Mouse (Mus musculus): ENCODE results near the gene Gpkow. TPM values are rescaled to one million over a fixed set of nuclear protein-coding genes. Genes with fewer than 3 reads are reported as not detected.

The Gpkow gene
- polyA plus RNA-seq, 1 experiment from 2014 or later, result 43.2 TPM

DNA sequence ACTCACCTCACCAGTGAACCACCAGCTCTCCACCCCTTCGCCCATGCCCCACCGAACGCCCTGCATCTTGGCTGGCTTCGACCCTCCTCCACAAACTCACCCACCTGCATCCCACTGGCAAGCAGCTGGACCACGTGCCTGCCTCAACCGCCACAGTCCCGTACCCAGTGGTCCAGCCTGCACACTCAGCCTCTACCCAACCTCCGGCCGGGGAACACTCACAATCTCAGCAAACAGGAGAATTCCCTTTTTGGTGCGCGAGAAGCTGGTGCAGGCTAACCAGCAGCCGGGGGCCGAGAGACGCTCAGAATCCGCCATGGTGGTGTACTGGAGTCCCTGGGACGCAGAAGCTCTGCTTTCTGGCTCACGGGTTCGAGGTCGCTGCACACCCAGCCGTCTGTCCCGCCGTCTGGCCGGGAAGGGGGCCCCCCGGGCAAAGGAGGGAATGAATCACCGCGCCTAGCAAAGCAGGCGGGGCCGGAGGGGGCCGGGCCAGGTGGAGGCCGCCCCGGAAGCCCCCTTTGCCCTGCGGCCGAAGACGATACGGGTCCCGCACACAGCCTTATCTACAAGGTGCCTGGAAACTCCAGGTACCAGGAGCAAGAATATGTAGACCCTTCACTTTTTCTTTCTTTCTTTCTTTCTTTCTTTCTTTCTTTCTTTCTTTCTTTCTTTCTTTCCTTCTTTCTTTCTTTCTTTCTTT is 25.9 kb upstream of the Gpkow start, which contains the start of gene Plp2:
Plp2 (minus strand) TSS at position 470 of the 703 bp plus-strand sequence.
- 22% methylated on average over 29 of the region's 36 CpGs for WGBS
- ATAC-seq (ENCODE audit: insufficient number of reproducible peaks, insufficient read depth, low FRiP score, low TSS enrichment, low read depth), result peak; percentile 34; the same call in 1 of the 2 replicates
- H3K4me2 ChIP-seq, result peak within 1 kb of the TSS; percentile 57
- 0 out of 2 replicates have a peak, but pooled peaks cover 4% of the 10 kb centered on the region for H3K9me3 ChIP-seq
- H3K4me3 ChIP-seq (replicated peaks), result peak within 1 kb of the TSS; percentile 48
- H3K36me3 ChIP-seq, result peaks cover 15% of the 10 kb centered on the region; the same call in 1 of the 2 replicates
- 0 out of 2 replicates have a peak, but pooled peaks cover 14% of the 10 kb centered on the region for H3K4me1 ChIP-seq (replicated peaks)
- H3K27me3 ChIP-seq, result no peaks in the 10 kb centered on the region
- H3K27ac ChIP-seq, result peak within 1 kb of the TSS; percentile 72
- peak within 1 kb of the TSS; percentile 48 for H3K9ac ChIP-seq (replicated peaks)

DNA sequence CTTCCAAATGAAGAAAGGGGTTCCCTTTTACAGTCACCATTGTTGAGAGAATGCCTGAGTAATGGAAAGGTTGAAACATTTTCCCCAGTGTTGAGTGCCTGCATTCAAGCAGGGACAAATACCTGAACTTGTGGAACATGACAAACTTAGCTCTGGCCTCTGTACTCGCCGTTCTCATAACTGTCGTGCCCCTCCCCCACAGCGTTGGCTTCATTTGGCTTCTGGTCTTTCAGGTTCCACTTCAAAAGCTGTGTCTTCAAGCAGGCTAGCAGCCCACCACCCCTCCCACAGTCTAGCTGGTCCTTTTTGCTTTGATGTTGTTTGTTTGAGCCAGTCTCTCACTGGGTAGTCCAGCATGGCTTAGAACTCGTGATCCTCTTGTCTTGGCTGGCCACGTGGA is 24.2 kb upstream of the Gpkow start:
- no peak overlapping the region for H3K27ac ChIP-seq
- H3K9me3 ChIP-seq, result 0 out of 2 replicates have a peak, but pooled peaks cover 4% of the 10 kb centered on the region
- H3K4me1 ChIP-seq (replicated peaks), result 0 out of 2 replicates have a peak, but pooled peaks cover 14% of the 10 kb centered on the region
- peaks cover 5% of the 10 kb centered on the region; the same call in 1 of the 2 replicates for H3K36me3 ChIP-seq
- H3K27me3 ChIP-seq, result no peaks in the 10 kb centered on the region
- no peak overlapping the region for H3K4me2 ChIP-seq
- no peak for ATAC-seq (ENCODE audit: insufficient number of reproducible peaks, insufficient read depth, low FRiP score, low TSS enrichment, low read depth)
- no peak overlapping the region for H3K4me3 ChIP-seq (replicated peaks)
- H3K9ac ChIP-seq (replicated peaks), result no peak overlapping the region
- WGBS, result 34% methylated on average over 6 of the region's 6 CpGs

DNA sequence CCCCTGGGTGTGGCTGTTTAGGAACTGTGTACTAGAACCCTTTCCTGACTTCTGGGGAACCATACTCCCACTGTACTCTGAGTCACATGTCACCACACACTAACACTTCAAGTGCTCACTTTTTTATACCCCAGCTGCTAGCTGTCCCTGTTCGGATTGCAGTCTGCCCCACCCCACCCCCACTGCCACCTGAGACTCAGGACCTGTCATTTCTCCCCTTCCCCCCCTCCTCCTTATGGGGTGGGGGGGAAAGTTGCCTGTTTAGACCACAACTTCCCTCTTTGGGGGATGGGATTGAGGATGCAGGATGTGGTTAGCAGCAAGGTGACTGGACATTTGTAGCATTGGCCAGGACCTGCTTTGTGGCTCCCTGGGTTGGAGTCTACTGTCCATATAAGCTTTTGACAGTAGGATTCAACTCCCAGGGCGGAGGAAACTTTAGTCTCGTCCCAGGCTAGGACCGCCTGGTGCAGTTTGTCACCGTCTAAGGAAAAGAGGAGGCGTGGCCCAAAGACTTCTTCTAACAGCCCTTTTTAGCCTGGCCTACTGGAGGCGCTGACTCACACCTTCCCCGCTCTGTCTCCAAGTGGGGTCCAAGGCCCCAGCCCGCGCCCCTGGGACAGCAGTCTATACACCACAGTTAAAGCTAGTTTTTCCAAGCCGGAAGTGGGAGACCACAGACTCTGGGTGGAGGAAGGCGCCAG is 23.2 kb upstream of the Gpkow start:
- 0 out of 2 replicates have a peak, but pooled peaks cover 4% of the 10 kb centered on the region for H3K9me3 ChIP-seq
- H3K27me3 ChIP-seq, result no peaks in the 10 kb centered on the region
- peak overlapping the region; percentile 50 for H3K4me2 ChIP-seq
- ATAC-seq (ENCODE audit: insufficient number of reproducible peaks, insufficient read depth, low FRiP score, low TSS enrichment, low read depth), result 0 out of 2 replicates have a peak, but pooled peaks have one; percentile 19
- H3K4me1 ChIP-seq (replicated peaks), result 0 out of 2 replicates have a peak, but pooled peaks cover 14% of the 10 kb centered on the region
- H3K36me3 ChIP-seq, result peaks cover 3% of the 10 kb centered on the region; the same call in 1 of the 2 replicates
- peak overlapping the region; percentile 62; the same call in 1 of the 2 replicates for H3K27ac ChIP-seq
- H3K4me3 ChIP-seq (replicated peaks), result no peak overlapping the region
- WGBS, result 35% methylated on average over 12 of the region's 12 CpGs
- H3K9ac ChIP-seq (replicated peaks), result no peak overlapping the region

DNA sequence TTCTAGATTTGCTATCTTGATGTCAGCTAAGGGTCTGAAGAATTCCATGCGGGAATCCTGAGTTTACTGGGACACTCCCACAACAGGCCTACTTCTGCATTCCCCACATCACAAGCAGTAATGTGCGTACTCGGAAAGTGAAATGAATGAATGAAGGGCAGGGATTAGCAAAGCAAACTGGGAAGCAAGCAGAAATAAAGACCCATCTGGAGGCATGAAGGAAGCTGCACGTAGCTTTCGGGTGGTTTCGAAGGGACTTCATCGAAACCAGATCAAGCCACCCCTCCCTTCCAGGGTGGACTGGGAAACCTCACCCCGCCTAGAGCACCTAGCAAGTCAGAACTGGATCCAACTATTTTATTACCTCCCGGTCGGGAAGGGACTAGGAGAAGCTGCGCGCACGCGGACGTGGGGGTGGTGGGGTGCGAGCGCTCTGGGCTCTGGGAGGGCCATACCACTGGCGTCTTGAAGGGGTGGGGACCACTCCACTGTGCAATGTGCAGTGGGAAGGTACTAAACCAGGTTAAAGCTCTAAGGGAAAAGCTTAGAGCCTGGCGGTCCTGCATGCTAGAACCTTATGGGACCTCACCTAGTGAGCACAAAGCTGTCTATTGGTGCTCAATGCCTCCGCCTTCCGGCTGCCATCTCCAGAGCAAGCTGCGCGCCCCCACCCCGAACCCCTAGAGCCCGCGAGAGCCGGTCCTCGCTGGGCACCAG is 22.5 kb upstream of the Gpkow start:
- Histone ChIP-seq H3K27me3 (no peaks in the 10 kb centered on the region), H3K9ac (replicated peaks) (no peak overlapping the region), H3K9me3 (0 out of 2 replicates have a peak, but pooled peaks cover 4% of the 10 kb centered on the region), H3K36me3 (no peaks in the 10 kb centered on the region), H3K4me2 (peak overlapping the region; percentile 50), H3K4me1 (replicated peaks) (0 out of 2 replicates have a peak, but pooled peaks cover 14% of the 10 kb centered on the region), H3K27ac (peak overlapping the region; percentile 62), H3K4me3 (replicated peaks) (peak overlapping the region; percentile 26)
- 28% methylated on average over 28 of the region's 28 CpGs for WGBS
- 0 out of 2 replicates have a peak, but pooled peaks have one; percentile 18 for ATAC-seq (ENCODE audit: insufficient number of reproducible peaks, insufficient read depth, low FRiP score, low TSS enrichment, low read depth)

DNA sequence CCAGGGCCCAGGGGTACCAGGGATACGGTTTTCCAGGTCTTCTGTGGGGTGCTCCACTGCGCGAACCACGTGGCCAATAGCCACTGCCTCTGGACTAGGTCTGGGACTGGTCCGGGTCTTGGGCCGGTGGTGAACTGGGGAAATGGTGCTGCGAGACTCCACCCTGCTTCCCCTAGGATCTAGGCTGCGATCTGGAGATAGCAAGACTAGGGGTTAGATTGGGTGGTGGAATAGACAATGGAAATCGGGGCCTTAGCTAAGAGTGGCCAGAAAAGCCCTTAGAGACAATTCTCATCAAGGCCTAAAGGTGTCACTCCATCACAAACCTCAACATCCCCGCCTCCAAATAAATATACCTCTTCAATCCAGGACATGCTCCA is 21.9 kb upstream of the Gpkow start:
- Histone ChIP-seq H3K27me3 (no peaks in the 10 kb centered on the region), H3K9me3 (0 out of 2 replicates have a peak, but pooled peaks cover 4% of the 10 kb centered on the region), H3K4me2 (peak overlapping the region; percentile 50), H3K4me3 (replicated peaks) (peak overlapping the region; percentile 26; the same call in 1 of the 2 replicates), H3K4me1 (replicated peaks) (0 out of 2 replicates have a peak, but pooled peaks cover 14% of the 10 kb centered on the region), H3K9ac (replicated peaks) (no peak overlapping the region), H3K36me3 (no peaks in the 10 kb centered on the region), H3K27ac (peak overlapping the region; percentile 62; the same call in 1 of the 2 replicates)
- no peak for ATAC-seq (ENCODE audit: insufficient number of reproducible peaks, insufficient read depth, low FRiP score, low TSS enrichment, low read depth)
- 42% methylated on average over 10 of the region's 10 CpGs for WGBS

- Histone ChIP-seq H3K27ac (no peak overlapping the region), H3K4me2 (no peak overlapping the region), H3K4me3 (replicated peaks) (no peak overlapping the region), H3K9ac (replicated peaks) (no peak overlapping the region), H3K9me3 (0 out of 2 replicates have a peak, but pooled peaks cover 4% of the 10 kb centered on the region), H3K36me3 (no peaks in the 10 kb centered on the region), H3K4me1 (replicated peaks) (0 out of 2 replicates have a peak, but pooled peaks cover 2% of the 10 kb centered on the region), H3K27me3 (no peaks in the 10 kb centered on the region)
- WGBS, result 38% methylated on average over 3 of the region's 3 CpGs
- ATAC-seq (ENCODE audit: insufficient number of reproducible peaks, insufficient read depth, low FRiP score, low TSS enrichment, low read depth), result no peak
These were observed 17.9 kb upstream of the Gpkow start for GRCm38 (mm10) chrX:7678986-7679385.

DNA sequence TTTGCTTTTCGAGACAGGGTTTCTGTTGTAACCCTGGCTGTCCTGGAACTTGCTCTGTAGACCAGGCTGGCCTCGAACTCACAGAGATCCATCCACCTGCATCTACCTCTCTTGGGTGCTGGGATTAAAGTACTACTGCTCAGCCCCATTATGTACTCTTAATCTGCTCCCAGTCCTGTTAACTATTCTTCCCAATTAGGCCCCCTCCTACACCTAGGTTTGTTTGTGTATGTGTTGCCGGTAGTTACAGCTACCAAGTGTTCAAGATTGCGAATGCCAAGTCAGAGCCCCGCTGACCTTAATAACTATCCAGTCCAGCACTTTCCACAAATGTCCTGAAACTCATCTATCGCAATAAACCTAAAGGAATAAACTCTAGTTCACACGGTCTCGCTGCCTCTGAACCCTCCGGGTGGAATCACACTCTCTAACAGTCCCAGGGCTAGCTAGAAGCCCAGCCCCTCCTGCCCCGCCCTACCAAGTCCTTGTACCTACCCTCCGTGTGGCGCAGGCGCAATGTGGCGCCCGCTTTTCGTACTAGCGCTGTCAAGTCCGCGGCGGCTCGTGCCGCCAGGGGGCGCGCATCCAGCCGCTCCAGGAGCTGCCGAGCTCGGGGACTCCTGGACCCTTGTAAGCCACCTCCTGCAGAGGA is 17.4 kb upstream of the Gpkow start:
- Histone ChIP-seq H3K27me3 (no peaks in the 10 kb centered on the region), H3K4me3 (replicated peaks) (peak overlapping the region; percentile 24), H3K9me3 (0 out of 2 replicates have a peak, but pooled peaks cover 4% of the 10 kb centered on the region), H3K4me1 (replicated peaks) (no peaks in the 10 kb centered on the region), H3K4me2 (peak overlapping the region; percentile 51), H3K27ac (no peak overlapping the region), H3K9ac (replicated peaks) (no peak overlapping the region), H3K36me3 (no peaks in the 10 kb centered on the region)
- 18% methylated on average over 27 of the region's 27 CpGs for WGBS
- ATAC-seq (ENCODE audit: insufficient number of reproducible peaks, insufficient read depth, low FRiP score, low TSS enrichment, low read depth), result peak; percentile 92

- 13% methylated on average over 12 of the region's 12 CpGs for WGBS
- no peak overlapping the region for H3K9ac ChIP-seq (replicated peaks)
- peak overlapping the region; percentile 24 for H3K4me3 ChIP-seq (replicated peaks)
- H3K27ac ChIP-seq, result no peak overlapping the region
- no peak for ATAC-seq (ENCODE audit: insufficient number of reproducible peaks, insufficient read depth, low FRiP score, low TSS enrichment, low read depth)
- H3K36me3 ChIP-seq, result no peaks in the 10 kb centered on the region
- H3K4me1 ChIP-seq (replicated peaks), result no peaks in the 10 kb centered on the region
- H3K4me2 ChIP-seq, result peak overlapping the region; percentile 51
- H3K9me3 ChIP-seq, result no peaks in the 10 kb centered on the region
- H3K27me3 ChIP-seq, result no peaks in the 10 kb centered on the region
These were observed 16.9 kb upstream of the Gpkow start for GRCm38 (mm10) chrX:7680057-7680412.

GRCm38 (mm10) chrX:7680864-7681263 is 16.1 kb upstream of the Gpkow start, which contains the start of gene Magix:
Gene Magix (minus strand): TSS chrX:7681251.
- Histone ChIP-seq H3K4me2 (peak within 1 kb of the TSS; percentile 51), H3K9ac (replicated peaks) (no peak within 1 kb of the TSS), H3K9me3 (no peaks in the 10 kb centered on the region), H3K4me1 (replicated peaks) (no peaks in the 10 kb centered on the region), H3K27ac (no peak within 1 kb of the TSS), H3K27me3 (no peaks in the 10 kb centered on the region), H3K4me3 (replicated peaks) (peak within 1 kb of the TSS; percentile 24), H3K36me3 (no peaks in the 10 kb centered on the region)
- no peak for ATAC-seq (ENCODE audit: insufficient number of reproducible peaks, insufficient read depth, low FRiP score, low TSS enrichment, low read depth)
- 62% methylated on average over 14 of the region's 14 CpGs for WGBS

- Histone ChIP-seq H3K9ac (replicated peaks) (no peak overlapping the region), H3K4me2 (no peak overlapping the region), H3K27me3 (no peaks in the 10 kb centered on the region), H3K27ac (no peak overlapping the region), H3K9me3 (no peaks in the 10 kb centered on the region), H3K4me3 (replicated peaks) (no peak overlapping the region), H3K36me3 (no peaks in the 10 kb centered on the region), H3K4me1 (replicated peaks) (no peaks in the 10 kb centered on the region)
- ATAC-seq (ENCODE audit: insufficient number of reproducible peaks, insufficient read depth, low FRiP score, low TSS enrichment, low read depth), result no peak
- 82% methylated on average over 2 of the region's 2 CpGs for WGBS
These were observed 8.6 kb upstream of the Gpkow start for GRCm38 (mm10) chrX:7688321-7688720.
